Comparison of ENCODE assay signal across 9 mouse cellular contexts in the genomic region with DNA sequence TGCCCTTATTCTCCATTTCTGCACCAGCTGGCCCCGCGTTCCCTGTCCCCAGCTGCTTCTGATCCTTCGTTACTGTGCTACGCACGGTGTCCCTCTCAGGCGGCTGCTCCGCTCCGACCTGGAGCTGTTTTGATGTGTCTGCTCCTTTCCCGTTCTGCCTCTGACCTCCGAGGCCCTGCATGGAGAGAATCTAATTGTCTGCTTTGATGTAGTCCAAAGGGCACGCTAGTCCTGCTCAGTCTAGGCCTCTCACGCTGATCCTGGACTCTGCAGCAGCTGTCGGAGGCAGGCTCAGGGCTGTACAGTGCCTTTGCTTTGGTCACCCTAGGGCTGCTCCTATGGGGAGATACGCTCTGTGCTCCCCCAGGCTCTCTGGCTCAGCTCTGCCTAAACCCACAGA. TPM values are rescaled to one million over a fixed set of nuclear protein-coding genes. Genes with fewer than 3 reads are reported as not detected.
DNase-seq lines count a peak whose midpoint lies in the region; ATAC-seq and TF ChIP-seq lines count a peak whose summit lies in the region.
"Had no signal": no experiment of that assay in that cellular context is flagged by ENCODE, and none has a peak within 500 bp of the region (broad histone marks: within the 10 kb centered on the region; RNA-seq: fewer than 3 reads in every experiment).

No protein-coding gene starts in this region.

- no peak overlapping the region for H3K4me3 ChIP-seq in lung, postnatal 0 days (ENCODE audit: low read depth, low read length)
- H3K4me3 ChIP-seq in intestine, embryonic 15.5 days (replicated peaks), result no peak overlapping the region
- H3K4me3 ChIP-seq in liver, embryonic 13.5 days (replicated peaks), result no peak overlapping the region
- no peak overlapping the region for H3K4me3 ChIP-seq in thymus, adult 2 months (ENCODE audit: control insufficient read depth, insufficient read depth, low read length)

- no peak for DNase-seq in lung, postnatal 0 days (ENCODE audit: low spot score)
- no peak for DNase-seq in lung, postnatal 10 days
- DNase-seq in liver, embryonic 13.5 days, result no peak
- DNase-seq in layer of hippocampus, postnatal 25 days (ENCODE audit: extremely low spot score in 1 of 2, low spot score in 1 of 2), result no peak
- no peak for DNase-seq in spleen, postnatal 4 days (ENCODE audit: low spot score in 2 of 2)
- no peak for DNase-seq in thymus, adult 2 months
- DNase-seq: thymus, adult 18-20 months had no signal

- no peaks in the 10 kb centered on the region for H3K9me3 ChIP-seq in lung, postnatal 0 days (ENCODE audit: low read length)
- no peaks in the 10 kb centered on the region for H3K9me3 ChIP-seq in intestine, embryonic 15.5 days
- H3K9me3 ChIP-seq in liver, embryonic 13.5 days (replicated peaks), result no peaks in the 10 kb centered on the region

- H3K36me3 ChIP-seq in lung, postnatal 0 days (ENCODE audit: insufficient read depth, low read length), result no peaks in the 10 kb centered on the region
- H3K36me3 ChIP-seq in intestine, embryonic 15.5 days, result no peaks in the 10 kb centered on the region
- H3K36me3 ChIP-seq in liver, embryonic 13.5 days, result peaks cover 7% of the 10 kb centered on the region; the same call in 1 of the 2 replicates
- H3K36me3 ChIP-seq in thymus, adult 2 months (ENCODE audit: control insufficient read depth, insufficient read depth, low read length), result peaks cover 16% of the 10 kb centered on the region

- WGBS in lung, postnatal 0 days, result 61% methylated on average over 14 of the region's 14 CpGs
- WGBS in intestine, embryonic 15.5 days, result 50% methylated on average over 14 of the region's 14 CpGs
- 77% methylated on average over 14 of the region's 14 CpGs for WGBS in liver, embryonic 13.5 days (ENCODE audit: insufficient replicate concordance)
- WGBS in thymus, adult 2 months, result 97% methylated on average over 14 of the region's 14 CpGs

- no peak for ATAC-seq in lung, postnatal 0 days
- peak; percentile 91 for ATAC-seq in intestine, embryonic 15.5 days
- peak; percentile 71 for ATAC-seq in liver, embryonic 13.5 days (ENCODE audit: low read depth)
- no peak for ATAC-seq in CD4-positive, CD25-positive, alpha-beta regulatory T cell, adult 4 months

- no peak for TF ChIP-seq EP300 in lung, postnatal 0 days (IDR thresholded peaks at IDR 0.05)

- no peak for TF ChIP-seq CTCF in lung, postnatal 0 days (IDR thresholded peaks at IDR 0.05)
- TF ChIP-seq CTCF in thymus, adult 2 months (IDR thresholded peaks at IDR 0.05; ENCODE audit: borderline replicate concordance, control insufficient read depth, extremely low read depth, insufficient read depth, low read length, poor library complexity), result no peak

- H3K9ac ChIP-seq in lung, postnatal 0 days (replicated peaks; ENCODE audit: low read depth), result no peak overlapping the region
- H3K9ac ChIP-seq in intestine, embryonic 15.5 days, result 0 out of 2 replicates have a peak overlapping the region, but pooled peaks have one; percentile 10
- 0 out of 2 replicates have a peak overlapping the region, but pooled peaks have one; percentile 9 for H3K9ac ChIP-seq in liver, embryonic 13.5 days

- TF ChIP-seq POLR2A in thymus, adult 2 months (IDR thresholded peaks at IDR 0.05; ENCODE audit: control insufficient read depth, extremely low read depth, insufficient read depth, low read length, poor library complexity), result no peak

- no peaks in the 10 kb centered on the region for H3K27me3 ChIP-seq in lung, postnatal 0 days (replicated peaks; ENCODE audit: insufficient read depth, low read length)
- no peaks in the 10 kb centered on the region for H3K27me3 ChIP-seq in intestine, embryonic 15.5 days (replicated peaks)
- H3K27me3 ChIP-seq in liver, embryonic 13.5 days, result no peaks in the 10 kb centered on the region
- H3K27me3 ChIP-seq in thymus, adult 2 months (ENCODE audit: control insufficient read depth, insufficient read depth, low read length), result no peaks in the 10 kb centered on the region

- H3K4me2 ChIP-seq in lung, postnatal 0 days (replicated peaks; ENCODE audit: low read depth, low read length), result no peak overlapping the region
- no peak overlapping the region for H3K4me2 ChIP-seq in intestine, embryonic 15.5 days (replicated peaks)
- H3K4me2 ChIP-seq in liver, embryonic 13.5 days, result no peak overlapping the region

- H3K4me1 ChIP-seq in lung, postnatal 0 days (ENCODE audit: insufficient read depth, low read depth, low read length), result peaks cover 3% of the 10 kb centered on the region; the same call in 1 of the 2 replicates
- peaks cover 9% of the 10 kb centered on the region; the same call in 1 of the 2 replicates for H3K4me1 ChIP-seq in intestine, embryonic 15.5 days (replicated peaks)
- H3K4me1 ChIP-seq in liver, embryonic 13.5 days (replicated peaks), result 0 out of 2 replicates have a peak, but pooled peaks cover 17% of the 10 kb centered on the region
- peaks cover 7% of the 10 kb centered on the region for H3K4me1 ChIP-seq in thymus, adult 2 months (replicated peaks; ENCODE audit: control insufficient read depth, insufficient read depth, low read length)

- peak overlapping the region; percentile 76 for H3K27ac ChIP-seq in lung, postnatal 0 days (ENCODE audit: low read length)
- H3K27ac ChIP-seq in intestine, embryonic 15.5 days, result 0 out of 2 replicates have a peak overlapping the region, but pooled peaks have one; percentile 6
- H3K27ac ChIP-seq in liver, embryonic 13.5 days, result peak overlapping the region; percentile 23
- no peak overlapping the region for H3K27ac ChIP-seq in thymus, adult 2 months (ENCODE audit: control insufficient read depth, insufficient read depth, low read length)

RNA-seq across cellular contexts. Expression of a gene that starts 46.9 kb away (rescaled TPM):
- 179 and 213 TPM in 2 replicates for polyA plus RNA-seq in lung, postnatal 0 days (2015; fragmentation: Nextera tagmentation; extraction: Ambion mirVana)
- polyA plus RNA-seq in intestine, embryonic 15.5 days (2015; fragmentation: Nextera tagmentation; extraction: Ambion mirVana), result 70.9 and 76.9 TPM in 2 replicates
- polyA plus RNA-seq in liver, embryonic 13.5 days (2015; fragmentation: Nextera tagmentation; extraction: Ambion mirVana), result 21.2 and 25.7 TPM in 2 replicates
- 10 to 100 TPM; 68.9 to 74.6 TPM for total RNA-seq in layer of hippocampus, postnatal 25 days (2021)
- polyA plus RNA-seq in CD4-positive, CD25-positive, alpha-beta regulatory T cell, adult 4 months (2017; shearing (Covaris generic)), result 100 to 1,000 TPM; 173 to 183 TPM
- polyA plus RNA-seq in thymus, adult 2 months (2012; rRNA removed), result 74.0 and 79.6 TPM in 2 replicates

Comparison
In these comparisons a context has a peak if more than half of its experiments do, and no peak if none do; other contexts are left out.
1. ATAC-seq: peak in intestine, embryonic 15.5 days (single experiment) and liver, embryonic 13.5 days (single experiment); none in lung, postnatal 0 days (single experiment) and CD4-positive, CD25-positive, alpha-beta regulatory T cell, adult 4 months (single experiment).